Mouse (Mus musculus) cerebellum, adult 8-10 months (tissue): ENCODE measurements at regions not wholly inside any gene's neighbourhood (a gene's known extent, or its start where the extent isn't known, plus 50 kb on each side); places are given as distances from the start of the nearest gene placed in this dataset.

Experiments used
- DNase-seq: peaks from one replicate; pipeline ENCODE4 v3.0.0; 2022

DNA sequence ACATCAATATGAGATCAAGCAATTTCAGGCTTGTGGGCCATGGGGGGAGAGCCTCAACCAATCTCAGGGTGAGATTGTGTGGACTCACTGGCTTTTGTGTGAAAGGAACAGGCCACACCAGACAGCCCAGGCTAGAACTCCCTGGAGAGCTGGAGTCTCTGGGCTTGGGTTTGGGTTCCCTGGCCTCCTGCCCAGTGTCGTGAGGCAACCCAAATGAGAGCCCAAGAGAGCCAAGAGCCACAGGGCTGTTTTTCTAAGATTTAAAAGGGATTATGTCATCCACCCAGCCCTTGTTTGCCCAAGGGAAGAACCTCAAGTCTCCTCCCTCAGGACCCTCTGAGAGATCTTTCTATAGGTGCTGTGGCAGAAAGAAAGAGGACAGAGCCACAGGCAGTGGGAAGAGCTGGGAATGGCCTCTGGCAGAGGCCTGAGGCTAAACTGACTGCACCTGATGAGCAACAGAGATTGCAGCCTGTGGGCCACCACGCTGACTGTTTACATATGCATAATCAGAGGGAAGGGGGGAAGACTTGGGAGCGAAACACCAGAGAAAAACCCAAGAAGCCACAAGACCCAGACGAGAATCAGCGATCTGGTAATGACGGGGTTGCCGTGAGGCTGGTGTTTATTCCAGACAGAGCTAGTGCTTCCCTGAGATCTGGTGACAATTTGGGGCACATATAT is 92.1 kb downstream of the Bcl2l11 start:
- DNase-seq, result no peak

DNA sequence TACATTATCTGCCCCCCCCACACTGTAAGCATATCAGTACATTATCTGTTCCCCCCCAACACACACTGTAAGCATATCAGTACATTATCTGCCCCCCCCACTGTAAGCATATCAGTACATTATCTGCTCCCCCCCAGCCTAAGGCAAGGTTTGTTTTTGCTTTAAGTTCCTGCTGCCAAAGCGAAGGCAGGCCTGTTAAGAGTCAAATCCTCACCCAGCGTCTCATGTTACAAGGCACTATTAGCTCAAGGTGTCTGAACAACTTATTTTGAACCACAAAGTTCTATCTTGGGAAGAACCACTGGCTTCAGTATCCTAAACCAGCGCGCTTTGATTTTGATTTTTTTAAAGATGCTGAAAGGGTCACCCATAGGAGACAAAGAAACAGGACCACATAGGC is 93.1 kb downstream of the Bcl2l11 start:
- no peak for DNase-seq

DNA sequence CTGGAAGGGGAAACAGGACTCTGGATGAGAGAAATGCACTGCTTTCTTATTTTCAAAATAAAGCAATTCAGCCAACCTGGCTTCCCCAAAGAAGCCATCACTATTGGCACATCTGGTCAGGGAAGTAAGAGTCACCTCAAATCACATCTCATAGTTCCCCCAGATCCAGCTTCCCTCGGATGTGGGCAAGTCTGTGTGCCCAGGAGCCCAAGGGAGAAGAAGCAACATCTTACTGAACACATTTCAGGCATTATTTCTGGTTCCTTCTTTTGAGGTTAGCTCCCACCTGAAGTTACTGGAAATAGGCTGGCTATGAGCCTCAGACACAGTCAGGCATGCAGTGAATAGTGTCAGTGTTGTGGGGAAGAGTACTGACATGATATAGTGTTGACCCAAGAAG is 95.2 kb downstream of the Bcl2l11 start:
- no peak for DNase-seq

- no peak for DNase-seq
Observed at GRCm38 (mm10) chr2:128221657-128222056, 95.8 kb downstream of the Bcl2l11 start.

GRCm38 (mm10) chr2:128226465-128227047 is 100.7 kb downstream of the Bcl2l11 start:
- no peak for DNase-seq

DNA sequence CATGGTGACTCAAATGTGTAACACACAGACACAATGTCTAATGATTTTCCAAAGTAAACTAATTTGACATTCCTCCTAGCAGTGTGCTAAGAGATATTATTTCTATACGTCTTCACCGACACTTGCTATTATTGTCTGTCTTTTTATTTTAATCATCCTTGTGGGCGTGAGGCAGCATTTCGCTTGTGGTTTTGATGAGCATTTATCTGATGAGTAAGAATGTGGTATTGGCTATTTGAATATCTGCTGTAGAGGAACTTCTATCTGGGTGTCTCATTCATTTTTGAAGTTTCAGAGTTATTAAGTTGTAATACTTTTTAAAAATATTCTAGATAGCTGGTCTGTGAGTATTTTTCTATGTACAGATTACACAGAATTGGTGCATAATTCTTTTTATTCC is 103.9 kb downstream of the Bcl2l11 start:
- DNase-seq, result no peak

GRCm38 (mm10) chr2:128230921-128231320 is 105.1 kb downstream of the Bcl2l11 start:
- DNase-seq, result no peak

DNA sequence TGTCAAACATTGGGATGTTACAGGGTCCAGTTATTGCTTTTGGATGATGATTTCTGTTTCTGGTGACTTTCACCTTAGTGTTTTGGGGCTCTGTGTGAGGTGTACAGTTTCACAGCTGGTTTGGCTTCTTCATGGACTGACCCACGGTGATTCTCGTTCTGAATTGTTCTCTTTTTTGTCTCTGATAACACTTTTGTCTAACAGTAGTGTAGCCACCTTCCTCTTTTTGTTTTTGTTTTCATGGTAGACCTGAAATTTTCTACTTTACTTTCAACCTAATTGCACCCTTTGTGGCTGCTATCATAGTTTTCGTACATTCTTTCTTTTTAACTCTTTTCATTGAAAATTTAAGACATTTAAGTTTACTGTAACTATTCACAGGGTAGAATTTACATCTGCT is 105.5 kb downstream of the Bcl2l11 start:
- DNase-seq, result no peak

GRCm38 (mm10) chr2:128232027-128232426 is 106.2 kb downstream of the Bcl2l11 start:
- DNase-seq, result no peak

- no peak for DNase-seq
Observed at GRCm38 (mm10) chr2:128235127-128235526, 109.3 kb downstream of the Bcl2l11 start.

GRCm38 (mm10) chr2:128239451-128239850 is 113.6 kb downstream of the Bcl2l11 start:
- no peak for DNase-seq

GRCm38 (mm10) chr2:128240054-128240453 is 114.2 kb downstream of the Bcl2l11 start:
- no peak for DNase-seq

DNA sequence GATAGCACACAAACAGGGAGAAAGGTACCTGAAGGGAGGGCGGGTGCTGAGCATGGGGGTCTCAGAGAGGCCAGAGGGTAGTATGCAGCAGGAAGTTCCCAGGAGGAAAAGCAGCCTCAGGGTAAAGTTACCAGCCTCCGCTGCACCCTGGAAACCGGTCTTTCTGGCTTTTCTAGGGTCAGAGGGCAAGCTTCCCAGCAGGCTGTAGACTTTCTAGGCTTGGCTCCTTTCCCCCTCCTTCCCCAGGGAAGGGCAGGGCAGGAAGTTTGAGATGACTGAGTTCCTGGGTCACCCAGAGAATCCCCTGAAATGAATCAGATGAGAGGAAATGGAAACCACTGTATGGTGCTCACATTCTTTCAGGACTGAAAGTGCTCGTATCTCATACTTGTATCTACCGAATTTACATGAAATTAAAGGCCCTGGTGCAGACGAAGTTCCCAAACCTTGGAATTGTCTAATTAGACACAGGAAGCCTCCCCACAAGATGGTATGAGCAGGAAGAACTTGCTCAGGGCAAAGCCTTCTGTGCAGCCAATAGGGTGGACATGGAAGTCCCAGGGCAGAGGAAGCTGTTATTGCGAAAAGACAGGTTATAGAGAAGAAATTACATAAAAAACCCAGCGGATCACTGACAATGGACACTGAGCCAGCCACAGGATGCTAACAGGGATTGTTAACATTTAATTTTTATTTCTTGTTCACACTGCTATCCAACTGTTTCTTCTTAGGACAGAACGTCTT is 114.9 kb downstream of the Bcl2l11 start:
- DNase-seq, result no peak

GRCm38 (mm10) chr2:128241280-128241665 is 115.4 kb downstream of the Bcl2l11 start:
- DNase-seq, result no peak

GRCm38 (mm10) chr2:128245544-128245943 is 119.7 kb downstream of the Bcl2l11 start:
- peak; percentile 78 for DNase-seq

DNA sequence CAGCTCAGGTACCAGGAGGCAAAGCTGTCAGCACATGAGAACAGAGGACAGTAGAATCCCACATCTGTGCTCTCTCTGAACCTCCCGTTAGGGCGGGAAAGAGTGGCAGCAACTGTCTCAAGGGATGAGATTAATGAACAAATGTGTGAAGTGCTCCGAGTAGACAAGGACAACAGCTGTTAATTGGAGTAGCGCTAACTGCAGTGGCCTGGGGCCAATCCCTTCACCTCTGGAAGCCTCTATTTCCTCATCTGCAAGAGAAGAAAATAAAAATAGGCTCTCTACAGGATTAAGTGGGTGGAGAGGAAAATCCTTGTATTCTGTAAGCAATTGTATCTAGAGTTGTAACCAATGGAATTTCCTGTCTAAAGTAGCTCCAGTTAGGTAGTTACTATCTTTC is 122.1 kb downstream of the Bcl2l11 start:
- no peak for DNase-seq

DNA sequence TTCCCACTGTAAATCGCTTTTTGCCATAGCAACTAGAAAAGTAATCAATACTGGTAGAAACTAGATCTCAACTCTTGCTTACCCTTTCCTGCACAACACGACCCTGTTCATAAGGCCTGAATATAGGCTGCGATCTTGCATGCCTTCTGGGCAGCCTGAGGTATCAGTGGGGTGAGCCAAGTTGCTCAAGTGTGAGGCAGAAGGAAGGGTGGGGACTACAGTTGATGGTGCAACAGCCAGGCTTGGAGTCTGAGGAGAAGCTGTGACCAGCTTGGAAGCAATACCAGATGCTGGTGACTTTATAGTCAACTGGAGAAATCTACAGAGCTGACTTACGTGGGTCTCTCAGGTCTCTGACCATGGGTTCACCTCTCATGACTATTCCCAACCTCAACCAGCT is 123.3 kb downstream of the Bcl2l11 start:
- DNase-seq, result no peak

DNA sequence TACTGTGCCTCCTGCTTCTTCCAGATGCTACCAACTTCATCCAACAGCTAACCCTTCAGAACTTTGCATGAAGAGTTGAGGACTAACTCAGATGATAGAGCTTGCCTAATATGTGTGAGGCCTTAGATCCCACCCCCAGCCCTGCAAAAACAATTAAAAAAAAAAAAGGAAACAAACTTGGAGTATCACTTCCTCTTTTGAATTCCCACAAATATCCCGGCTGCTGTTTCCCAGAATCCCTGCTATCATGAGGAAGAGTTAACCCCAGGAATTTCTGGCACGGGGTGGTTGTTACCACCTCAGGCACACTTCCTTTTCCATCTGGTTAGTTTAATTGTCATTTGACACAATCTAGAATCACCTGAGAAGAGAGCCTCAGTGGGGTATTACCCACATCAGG is 123.8 kb downstream of the Bcl2l11 start:
- DNase-seq, result no peak

DNA sequence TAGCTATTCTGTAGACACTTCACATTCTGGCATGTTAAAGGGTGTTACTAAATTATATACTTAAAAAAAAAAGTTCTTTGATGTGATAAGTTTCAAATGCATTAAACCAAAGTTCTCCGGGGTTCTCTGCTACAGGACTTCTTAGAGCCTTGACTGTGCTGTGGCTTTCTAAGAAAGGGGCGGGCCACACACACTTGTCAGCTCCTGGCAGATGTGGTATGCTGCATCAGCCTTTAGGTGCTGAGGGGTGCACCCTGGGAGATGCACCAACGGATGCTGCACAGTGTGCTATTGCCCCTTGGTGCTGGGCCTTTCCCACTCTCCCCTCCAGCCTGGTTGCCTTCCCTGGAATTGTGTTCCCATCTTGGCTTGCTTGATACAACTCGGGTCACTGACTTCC is 125.0 kb downstream of the Bcl2l11 start:
- DNase-seq, result no peak

DNA sequence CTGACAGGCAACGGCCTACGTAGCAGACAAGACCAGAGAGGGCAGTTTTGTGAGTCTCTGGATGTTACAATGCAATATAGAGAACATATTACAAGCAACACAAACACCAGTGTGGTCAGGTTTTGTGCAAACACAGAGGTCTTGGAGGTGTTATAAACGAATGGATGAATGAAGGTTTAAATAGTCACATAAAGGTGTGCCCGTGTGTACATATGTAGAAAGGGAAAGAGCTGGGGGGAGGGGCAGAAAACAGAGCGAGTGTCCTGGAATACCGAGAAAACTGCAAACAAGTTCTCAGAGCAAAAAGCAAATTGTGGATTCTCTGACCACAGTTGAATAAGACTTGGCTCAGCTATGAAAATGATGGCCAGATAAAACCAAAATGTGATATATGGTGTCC is 130.8 kb downstream of the Bcl2l11 start:
- DNase-seq, result no peak

DNA sequence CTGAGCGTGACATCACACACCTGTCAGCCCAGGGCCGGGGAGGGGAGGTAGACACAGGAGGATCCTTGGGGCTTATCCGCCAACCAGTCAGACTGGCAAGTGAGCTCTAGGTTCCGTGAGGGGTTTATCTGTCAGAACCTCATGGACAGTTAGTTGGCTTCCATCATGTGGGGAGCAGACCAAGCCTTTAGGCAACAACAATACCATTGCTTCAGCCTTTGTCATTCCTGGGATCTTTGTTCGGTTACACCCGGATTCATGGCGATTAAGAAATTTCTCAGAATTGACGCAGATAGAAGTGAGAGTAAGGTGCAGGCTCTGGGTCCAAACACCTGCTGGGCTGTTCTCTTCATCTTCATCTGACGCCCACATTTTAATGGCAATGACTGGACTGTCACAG is 131.4 kb downstream of the Bcl2l11 start:
- DNase-seq, result no peak

DNA sequence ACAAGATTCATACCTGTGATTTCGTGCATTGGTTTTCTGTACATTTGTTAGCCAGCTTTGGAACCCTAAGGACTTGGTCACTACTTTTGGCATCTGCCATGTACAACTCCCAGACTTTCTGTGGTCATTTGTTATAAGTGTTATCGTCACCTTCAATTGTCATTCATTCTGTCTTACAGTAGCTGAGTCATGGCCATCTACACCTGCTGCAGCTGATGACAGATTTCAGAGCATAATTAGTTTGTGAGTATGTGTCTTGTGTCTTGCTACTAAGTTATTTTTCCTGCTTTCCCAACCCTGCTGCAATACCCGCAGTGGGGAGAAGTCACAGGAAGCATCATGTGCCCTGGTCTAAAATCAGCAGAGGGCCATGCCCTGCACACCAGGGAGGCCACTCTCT is 138.0 kb downstream of the Bcl2l11 start:
- DNase-seq, result no peak

DNA sequence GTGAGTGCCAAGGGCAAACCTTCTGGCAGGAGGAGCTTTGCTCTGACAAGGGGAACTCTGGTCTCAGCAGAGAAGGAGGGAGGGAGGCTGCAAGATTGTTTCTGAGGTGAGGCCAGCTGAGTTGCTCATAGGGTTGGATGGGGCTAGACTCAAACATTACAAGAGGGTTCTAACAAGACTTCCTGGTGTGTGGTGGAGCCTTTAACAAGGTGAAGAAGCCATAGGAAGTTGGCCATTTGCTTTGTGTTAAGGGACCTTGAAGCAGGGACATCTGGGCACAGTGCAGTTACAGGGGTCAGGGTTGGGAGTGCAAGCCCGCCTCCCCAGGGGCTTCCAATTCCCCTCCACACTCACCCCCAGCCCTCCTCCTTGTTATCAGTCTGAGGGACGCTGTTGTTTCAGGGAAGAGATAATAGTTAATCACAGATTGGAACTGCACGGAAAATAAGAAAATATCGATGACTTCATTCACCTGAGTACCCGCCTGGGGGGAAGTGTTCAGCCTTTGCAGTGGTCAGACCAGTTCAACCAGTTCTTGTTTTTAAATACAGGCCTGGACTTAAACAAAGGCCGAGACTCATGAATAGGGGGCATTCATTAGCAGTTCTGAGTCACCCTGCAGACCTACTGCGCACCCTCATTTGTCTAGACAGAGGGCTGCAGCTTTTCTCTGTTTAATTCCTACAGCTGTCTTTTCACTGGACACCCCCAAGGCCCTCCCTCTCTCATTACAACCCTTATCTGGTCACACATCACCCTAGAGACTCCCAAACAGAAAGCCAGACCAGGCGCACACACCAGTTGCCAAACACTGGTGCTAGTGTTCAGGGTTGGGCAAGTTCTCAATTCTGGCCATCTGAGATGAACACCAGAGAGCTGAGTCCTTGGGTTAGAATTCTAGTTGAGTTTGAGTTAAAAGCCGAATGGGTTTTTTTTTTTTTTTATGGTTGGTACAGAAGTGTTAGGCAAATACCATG is 139.5 kb downstream of the Bcl2l11 start:
- no peak for DNase-seq
